Mouse (Mus musculus): Measurements from ENCODE around the gene Samhd1. TPM values are rescaled to one million over a fixed set of nuclear protein-coding genes. Genes with fewer than 3 reads are reported as not detected.

Gene Samhd1
- polyA plus RNA-seq, 1 experiment = 57.1 TPM

- Histone ChIP-seq H3K36me3 (ENCODE audit: control insufficient read depth, insufficient read depth, low read length) (no peaks in the 10 kb centered on the region), H3K4me1 (replicated peaks; ENCODE audit: control insufficient read depth, insufficient read depth, low read length) (peaks cover 8% of the 10 kb centered on the region), H3K4me3 (ENCODE audit: control insufficient read depth, insufficient read depth, low read length) (no peak overlapping the region), H3K27ac (ENCODE audit: control insufficient read depth, insufficient read depth, low read length) (no peak overlapping the region), H3K27me3 (ENCODE audit: control insufficient read depth, insufficient read depth, low read length) (no peaks in the 10 kb centered on the region)
- 89% methylated on average over 8 of the region's 8 CpGs for WGBS
- TF ChIP-seq POLR2A (IDR thresholded peaks at IDR 0.05; ENCODE audit: control insufficient read depth, extremely low read depth, insufficient read depth, low read length, poor library complexity) = no peak
- no peak for TF ChIP-seq CTCF (IDR thresholded peaks at IDR 0.05; ENCODE audit: borderline replicate concordance, control insufficient read depth, extremely low read depth, insufficient read depth, low read length, poor library complexity)
- DNase-seq = no peak
Observed at GRCm38 (mm10) chr2:157054297-157054696, 80.8 kb downstream of the Samhd1 start.

- TF ChIP-seq POLR2A (IDR thresholded peaks at IDR 0.05; ENCODE audit: control insufficient read depth, extremely low read depth, insufficient read depth, low read length, poor library complexity) = no peak
- TF ChIP-seq CTCF (IDR thresholded peaks at IDR 0.05; ENCODE audit: borderline replicate concordance, control insufficient read depth, extremely low read depth, insufficient read depth, low read length, poor library complexity) = no peak
- no peaks in the 10 kb centered on the region for H3K27me3 ChIP-seq (ENCODE audit: control insufficient read depth, insufficient read depth, low read length)
- DNase-seq = no peak
- H3K27ac ChIP-seq (ENCODE audit: control insufficient read depth, insufficient read depth, low read length) = no peak overlapping the region
- no peaks in the 10 kb centered on the region for H3K36me3 ChIP-seq (ENCODE audit: control insufficient read depth, insufficient read depth, low read length)
- no peak overlapping the region for H3K4me3 ChIP-seq (ENCODE audit: control insufficient read depth, insufficient read depth, low read length)
- peaks cover 5% of the 10 kb centered on the region for H3K4me1 ChIP-seq (replicated peaks; ENCODE audit: control insufficient read depth, insufficient read depth, low read length)
- WGBS = 96% methylated on average over 4 of the region's 4 CpGs
Observed at GRCm38 (mm10) chr2:157053787-157054186, 81.3 kb downstream of the Samhd1 start.

DNA sequence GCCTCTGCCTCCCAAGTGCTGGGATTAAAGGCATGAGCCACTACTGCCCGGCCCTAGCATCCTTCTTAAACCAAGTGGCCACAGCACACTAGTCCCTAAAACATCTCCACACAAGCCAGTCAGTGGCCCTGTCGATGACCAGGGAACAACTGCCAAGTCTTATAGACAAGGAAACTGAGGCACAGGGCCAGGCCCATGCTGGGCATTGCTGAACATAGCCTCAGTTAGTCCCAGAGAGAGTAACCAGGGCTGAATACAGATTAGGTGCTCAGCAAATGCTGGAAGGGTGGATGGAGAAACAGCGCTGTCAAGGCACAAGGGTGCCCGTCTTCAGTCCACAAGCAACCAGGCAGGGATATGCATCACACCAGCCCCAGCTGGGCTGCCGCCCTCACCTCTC, 81.9 kb downstream of the Samhd1 start:
- H3K36me3 ChIP-seq (ENCODE audit: control insufficient read depth, insufficient read depth, low read length) = no peaks in the 10 kb centered on the region
- TF ChIP-seq CTCF (IDR thresholded peaks at IDR 0.05; ENCODE audit: borderline replicate concordance, control insufficient read depth, extremely low read depth, insufficient read depth, low read length, poor library complexity) (no peak), POLR2A (IDR thresholded peaks at IDR 0.05; ENCODE audit: control insufficient read depth, extremely low read depth, insufficient read depth, low read length, poor library complexity) (no peak)
- peaks cover under 1% of the 10 kb centered on the region for H3K4me1 ChIP-seq (replicated peaks; ENCODE audit: control insufficient read depth, insufficient read depth, low read length)
- no peak for DNase-seq
- 95% methylated on average over 5 of the region's 5 CpGs for WGBS
- H3K27ac ChIP-seq (ENCODE audit: control insufficient read depth, insufficient read depth, low read length) = no peak overlapping the region
- H3K4me3 ChIP-seq (ENCODE audit: control insufficient read depth, insufficient read depth, low read length) = no peak overlapping the region
- H3K27me3 ChIP-seq (ENCODE audit: control insufficient read depth, insufficient read depth, low read length) = no peaks in the 10 kb centered on the region

- Histone ChIP-seq H3K4me1 (replicated peaks; ENCODE audit: control insufficient read depth, insufficient read depth, low read length) (no peaks in the 10 kb centered on the region), H3K4me3 (ENCODE audit: control insufficient read depth, insufficient read depth, low read length) (no peak overlapping the region), H3K27ac (ENCODE audit: control insufficient read depth, insufficient read depth, low read length) (no peak overlapping the region), H3K36me3 (ENCODE audit: control insufficient read depth, insufficient read depth, low read length) (no peaks in the 10 kb centered on the region), H3K27me3 (ENCODE audit: control insufficient read depth, insufficient read depth, low read length) (no peaks in the 10 kb centered on the region)
- 93% methylated on average over 8 of the region's 8 CpGs for WGBS
- no peak for DNase-seq
- no peak for TF ChIP-seq CTCF (IDR thresholded peaks at IDR 0.05; ENCODE audit: borderline replicate concordance, control insufficient read depth, extremely low read depth, insufficient read depth, low read length, poor library complexity)
- TF ChIP-seq POLR2A (IDR thresholded peaks at IDR 0.05; ENCODE audit: control insufficient read depth, extremely low read depth, insufficient read depth, low read length, poor library complexity) = no peak
Observed at GRCm38 (mm10) chr2:157052448-157052847, 82.6 kb downstream of the Samhd1 start.

GRCm38 (mm10) chr2:157049831-157050243, 85.2 kb downstream of the Samhd1 start:
- 97% methylated on average over 8 of the region's 8 CpGs for WGBS
- Histone ChIP-seq H3K27ac (ENCODE audit: control insufficient read depth, insufficient read depth, low read length) (no peak overlapping the region), H3K36me3 (ENCODE audit: control insufficient read depth, insufficient read depth, low read length) (no peaks in the 10 kb centered on the region)

GRCm38 (mm10) chr2:157048395-157049181, 86.5 kb downstream of the Samhd1 start:
- no peak overlapping the region for H3K27ac ChIP-seq (ENCODE audit: control insufficient read depth, insufficient read depth, low read length)
- no peaks in the 10 kb centered on the region for H3K4me1 ChIP-seq (replicated peaks; ENCODE audit: control insufficient read depth, insufficient read depth, low read length)

More at GRCm38 (mm10) chr2:157049831-157050243, 85.2 kb downstream of the Samhd1 start:
- no peak for DNase-seq
- no peaks in the 10 kb centered on the region for H3K4me1 ChIP-seq (replicated peaks; ENCODE audit: control insufficient read depth, insufficient read depth, low read length)
- no peaks in the 10 kb centered on the region for H3K27me3 ChIP-seq (ENCODE audit: control insufficient read depth, insufficient read depth, low read length)
- TF ChIP-seq CTCF (IDR thresholded peaks at IDR 0.05; ENCODE audit: borderline replicate concordance, control insufficient read depth, extremely low read depth, insufficient read depth, low read length, poor library complexity) (no peak), POLR2A (IDR thresholded peaks at IDR 0.05; ENCODE audit: control insufficient read depth, extremely low read depth, insufficient read depth, low read length, poor library complexity) (no peak)
- no peak overlapping the region for H3K4me3 ChIP-seq (ENCODE audit: control insufficient read depth, insufficient read depth, low read length)

More at GRCm38 (mm10) chr2:157048395-157049181, 86.5 kb downstream of the Samhd1 start:
- 88% methylated on average over 13 of the region's 13 CpGs for WGBS
- TF ChIP-seq CTCF (IDR thresholded peaks at IDR 0.05; ENCODE audit: borderline replicate concordance, control insufficient read depth, extremely low read depth, insufficient read depth, low read length, poor library complexity) (no peak), POLR2A (IDR thresholded peaks at IDR 0.05; ENCODE audit: control insufficient read depth, extremely low read depth, insufficient read depth, low read length, poor library complexity) (no peak)
- no peak for DNase-seq
- Histone ChIP-seq H3K36me3 (ENCODE audit: control insufficient read depth, insufficient read depth, low read length) (no peaks in the 10 kb centered on the region), H3K27me3 (ENCODE audit: control insufficient read depth, insufficient read depth, low read length) (no peaks in the 10 kb centered on the region), H3K4me3 (ENCODE audit: control insufficient read depth, insufficient read depth, low read length) (no peak overlapping the region)

Other genes with a start within 250 kb of the Samhd1 start
- 115 and 120 TPM in 2 replicates for gene Sla2, start 248.1 kb downstream of the Samhd1 start, polyA plus RNA-seq (2012; rRNA removed)
- gene Ndrg3, start 143.2 kb downstream of the Samhd1 start, polyA plus RNA-seq (2012; rRNA removed) = 171 and 197 TPM in 2 replicates
- gene Dsn1, start 128.1 kb downstream of the Samhd1 start, polyA plus RNA-seq (2012; rRNA removed) = 11.9 and 12.3 TPM in 2 replicates
- 5.2 and 5.3 TPM in 2 replicates for gene Soga1, start 56.0 kb downstream of the Samhd1 start, polyA plus RNA-seq (2012; rRNA removed)
- not detected in 2 replicates for gene Tldc2, start 48.2 kb downstream of the Samhd1 start, polyA plus RNA-seq (2012; rRNA removed)
- 20.9 and 25.1 TPM in 2 replicates for gene Rbl1, start 69.3 kb upstream of the Samhd1 start, polyA plus RNA-seq (2012; rRNA removed)
- 177 and 187 TPM in 2 replicates for gene Rpn2, start 143.8 kb upstream of the Samhd1 start, polyA plus RNA-seq (2012; rRNA removed)
- 1.0 and 1.1 TPM in 2 replicates for gene Mroh8, start 144.3 kb upstream of the Samhd1 start, polyA plus RNA-seq (2012; rRNA removed)
- gene Ghrh, start 212.2 kb upstream of the Samhd1 start, polyA plus RNA-seq (2012; rRNA removed) = 0.34 and 1.4 TPM in 2 replicates
- gene Manbal, start 232.3 kb upstream of the Samhd1 start, polyA plus RNA-seq (2012; rRNA removed) = 68.0 and 72.5 TPM in 2 replicates

Data from thymus, adult 2 months (tissue).